Mouse (Mus musculus) liver, adult 2 months (tissue): Measurements from ENCODE around the gene Gm40193. TPM values are rescaled to one million over a fixed set of nuclear protein-coding genes. Genes with fewer than 3 reads are reported as not detected.

ENCODE experiments used
- DNase-seq: peaks from one replicate; pipeline ENCODE4 v3.0.0-alpha.2; 2011; ENCODE audit warnings: low read depth, low spot score; ENCODE audit errors: extremely low read depth
- H3K27ac ChIP-seq: fragments of 200-500 bp; replicated peaks from 2 replicates; pipeline ENCODE4 v1.5.1; 2012; ENCODE audit warnings: low read depth, mild to moderate bottlenecking, control low read depth, inconsistent platforms, low read length; ENCODE audit not compliant: insufficient read depth
- H3K27me3 ChIP-seq: fragments of 200-500 bp; 2 replicates; pipeline ENCODE4 v1.6.1; 2012; ENCODE audit warnings: mild to moderate bottlenecking, moderate library complexity, low read length, inconsistent platforms; ENCODE audit not compliant: control insufficient read depth, insufficient read depth
- H3K36me3 ChIP-seq: fragments of 200-500 bp; 2 replicates; pipeline ENCODE4 v1.6.1; 2012; ENCODE audit warnings: low read length, inconsistent platforms; ENCODE audit not compliant: control insufficient read depth, insufficient read depth
- H3K4me1 ChIP-seq: fragments of 200-500 bp; 2 replicates; pipeline ENCODE4 v1.6.1; 2011; ENCODE audit warnings: low read length; ENCODE audit not compliant: control insufficient read depth, insufficient read depth
- H3K4me3 ChIP-seq: fragments of 200-500 bp; 2 replicates; pipeline ENCODE4 v1.5.1; 2011; ENCODE audit warnings: low read depth, mild to moderate bottlenecking, control low read depth, low read length, moderate library complexity; ENCODE audit not compliant: insufficient read depth
- H3K79me2 ChIP-seq: fragments of 200-500 bp; 2 replicates; pipeline ENCODE4 v1.6.1; 2012; ENCODE audit warnings: inconsistent platforms, mild to moderate bottlenecking, low read length, moderate library complexity; ENCODE audit not compliant: control insufficient read depth, insufficient read depth
- H3K9ac ChIP-seq: fragments of 200-500 bp; 2 replicates; pipeline ENCODE4 v1.6.1; 2012; ENCODE audit warnings: low read depth, mild to moderate bottlenecking, control low read depth, inconsistent platforms, low read length
- CTCF ChIP-seq: fragments of 200-500 bp; IDR thresholded peaks from 2 replicates; pipeline ENCODE4 v1.5.1; 2011; ENCODE audit warnings: low read depth, low read length, control low read depth
- POLR2A ChIP-seq: fragments of 200-500 bp; IDR thresholded peaks from 2 replicates; pipeline ENCODE4 v1.6.1; 2011; ENCODE audit warnings: low read length, control low read depth; ENCODE audit not compliant: insufficient read depth; ENCODE audit errors: extremely low read depth
- WGBS: fragments of 180-500 bp; shearing (Covaris S2); methylation state at CpG from one replicate; pipeline ENCODE4 v1.1.7; 2018; 5-methylcytosine and 5-hydroxymethylcytosine counted together
- polyA plus RNA-seq: library from polyadenylated mRNA; depleted of rRNA; stranded (reverse); fragments of >200 nt; gene quantifications from 2 replicates; pipeline ENCODE4 v1.2.3, GENCODE M21; 2012
- total RNA-seq: library from RNA; depleted of rRNA; stranded (reverse); fragments of >200 nt; gene quantifications from 2 replicates; pipeline ENCODE4 v1.2.3, GENCODE M21; 2014

The Gm40193 gene
- total and polyA plus RNA-seq, 2 experiments: not detected

DNA sequence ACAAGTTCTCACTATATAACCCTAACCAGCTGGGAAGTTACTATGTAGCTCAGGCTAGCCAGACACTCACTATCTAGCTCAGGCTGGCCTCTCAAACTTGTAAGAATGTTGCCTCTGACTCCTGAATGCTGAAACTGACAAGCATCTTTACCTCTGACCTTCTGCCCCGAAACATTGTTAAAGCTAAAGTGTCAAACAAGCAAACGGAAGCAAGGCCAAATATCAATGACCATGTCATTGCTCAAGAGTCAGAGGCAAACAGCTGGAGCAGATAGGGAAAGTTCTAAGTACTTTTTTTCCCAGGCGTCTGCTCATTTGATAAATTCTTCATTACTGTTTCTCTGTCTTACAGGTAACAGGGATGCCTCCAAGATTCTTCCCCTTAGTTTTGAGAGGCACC, 30.7 kb downstream of the Gm40193 start:
- 12% methylated on average over 3 of the region's 3 CpGs for WGBS
- Histone ChIP-seq H3K9ac (no peak overlapping the region), H3K79me2 (no peaks in the 10 kb centered on the region), H3K4me3 (no peak overlapping the region), H3K27me3 (no peaks in the 10 kb centered on the region), H3K27ac (peak overlapping the region; percentile 45; the same call in 1 of the 2 replicates), H3K4me1 (peaks cover 16% of the 10 kb centered on the region), H3K36me3 (no peaks in the 10 kb centered on the region)
- DNase-seq: peak; percentile 85
- TF ChIP-seq POLR2A (no peak), CTCF (no peak)

DNA sequence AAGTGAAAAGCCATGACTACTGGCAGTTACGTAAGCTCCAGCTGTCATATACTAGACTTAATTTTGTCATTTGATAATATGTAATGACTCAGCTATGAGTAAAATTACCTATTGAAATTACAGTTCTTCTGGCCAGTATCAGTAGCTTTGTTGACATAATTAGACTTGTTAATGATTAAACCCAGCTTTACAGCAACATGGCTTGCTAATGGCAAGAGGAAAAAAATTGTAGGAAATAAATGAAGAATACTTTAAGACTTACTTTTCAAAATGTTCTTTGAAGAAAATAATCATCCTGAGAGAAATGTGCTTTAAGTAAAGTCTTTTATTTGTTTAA, 32.3 kb downstream of the Gm40193 start:
- DNase-seq: peak; percentile 58
- TF ChIP-seq POLR2A: no peak
- no peak for TF ChIP-seq CTCF
- peaks cover 14% of the 10 kb centered on the region for H3K4me1 ChIP-seq
- H3K27me3 ChIP-seq: no peaks in the 10 kb centered on the region
- H3K79me2 ChIP-seq: no peaks in the 10 kb centered on the region
- H3K27ac ChIP-seq: no peak overlapping the region
- H3K9ac ChIP-seq: no peak overlapping the region
- WGBS: 90% methylated on average over 1 of the region's 1 CpGs
- no peaks in the 10 kb centered on the region for H3K36me3 ChIP-seq
- H3K4me3 ChIP-seq: no peak overlapping the region

DNA sequence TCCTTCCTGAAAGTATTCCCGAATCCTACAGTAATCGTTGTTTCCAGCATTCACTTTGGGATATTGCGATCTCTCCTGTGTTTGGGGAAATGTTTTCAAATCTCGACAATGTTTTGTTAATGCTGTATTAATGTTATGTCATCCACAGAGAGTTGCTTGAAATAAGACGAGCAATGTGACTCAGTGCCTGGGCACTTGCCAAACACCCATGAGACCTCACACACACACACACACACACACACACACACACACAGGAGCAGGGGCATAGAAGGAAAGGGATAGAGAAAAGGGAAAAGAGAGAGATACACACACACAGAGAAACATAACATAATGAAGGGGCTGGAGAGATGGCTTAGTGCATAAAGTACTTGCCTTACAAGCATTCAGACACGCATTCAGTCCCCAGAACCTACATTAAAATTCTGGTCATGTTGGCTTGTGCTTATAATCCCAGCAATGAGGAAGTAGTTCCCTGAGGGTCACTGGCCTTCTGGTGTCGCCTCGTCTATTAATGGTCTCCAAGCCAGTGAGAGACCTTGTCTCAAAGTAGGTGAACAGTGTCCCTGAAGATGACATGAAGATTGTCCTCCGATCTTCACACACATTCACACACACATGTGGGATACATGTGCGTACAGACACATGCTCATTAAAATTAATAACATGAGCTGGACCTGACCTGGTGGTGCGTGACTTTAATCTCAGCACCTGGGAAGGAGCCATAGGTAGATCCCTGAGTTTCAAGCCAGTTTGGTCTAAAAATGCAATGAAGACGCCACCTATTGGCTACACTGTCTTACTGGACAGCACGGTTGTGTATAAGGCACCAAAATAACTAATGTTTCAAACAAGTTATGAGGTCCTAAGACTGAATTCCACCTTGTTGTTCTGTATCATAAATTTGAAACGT, 32.9 kb downstream of the Gm40193 start:
- H3K9ac ChIP-seq: no peak overlapping the region
- no peak for TF ChIP-seq POLR2A
- peak; percentile 17; the same call in 1 of the 2 replicates for TF ChIP-seq CTCF
- peaks cover 14% of the 10 kb centered on the region for H3K4me1 ChIP-seq
- no peak for DNase-seq
- WGBS: 69% methylated on average over 14 of the region's 14 CpGs
- H3K27me3 ChIP-seq: no peaks in the 10 kb centered on the region
- no peak overlapping the region for H3K4me3 ChIP-seq
- no peaks in the 10 kb centered on the region for H3K79me2 ChIP-seq
- H3K36me3 ChIP-seq: no peaks in the 10 kb centered on the region
- H3K27ac ChIP-seq: no peak overlapping the region

DNA sequence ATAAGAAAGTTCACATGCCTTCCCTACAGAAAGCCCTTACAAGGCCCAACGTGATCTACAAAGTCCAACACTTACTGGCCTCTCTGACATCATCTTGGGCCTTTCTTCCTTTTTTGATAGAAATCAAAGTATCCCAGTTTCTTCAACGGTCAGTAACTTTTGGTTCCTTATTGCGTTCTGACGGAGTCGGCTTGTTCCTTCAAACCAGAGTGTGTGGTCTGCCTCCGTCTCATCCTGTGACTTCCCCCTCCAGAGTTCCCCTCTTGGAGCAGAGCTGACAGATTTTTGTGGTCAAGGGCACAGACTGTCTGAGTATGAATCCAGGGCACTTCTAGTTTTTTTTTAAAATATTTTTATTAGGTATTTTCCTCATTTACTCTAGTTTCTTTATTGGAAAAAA, 43.1 kb downstream of the Gm40193 start:
- TF ChIP-seq CTCF: no peak
- no peak for TF ChIP-seq POLR2A
- DNase-seq: peak; percentile 54
- Histone ChIP-seq H3K4me3 (no peak overlapping the region), H3K79me2 (no peaks in the 10 kb centered on the region), H3K27ac (no peak overlapping the region), H3K27me3 (no peaks in the 10 kb centered on the region), H3K4me1 (no peaks in the 10 kb centered on the region), H3K36me3 (no peaks in the 10 kb centered on the region), H3K9ac (no peak overlapping the region)
- 78% methylated on average over 6 of the region's 6 CpGs for WGBS

DNA sequence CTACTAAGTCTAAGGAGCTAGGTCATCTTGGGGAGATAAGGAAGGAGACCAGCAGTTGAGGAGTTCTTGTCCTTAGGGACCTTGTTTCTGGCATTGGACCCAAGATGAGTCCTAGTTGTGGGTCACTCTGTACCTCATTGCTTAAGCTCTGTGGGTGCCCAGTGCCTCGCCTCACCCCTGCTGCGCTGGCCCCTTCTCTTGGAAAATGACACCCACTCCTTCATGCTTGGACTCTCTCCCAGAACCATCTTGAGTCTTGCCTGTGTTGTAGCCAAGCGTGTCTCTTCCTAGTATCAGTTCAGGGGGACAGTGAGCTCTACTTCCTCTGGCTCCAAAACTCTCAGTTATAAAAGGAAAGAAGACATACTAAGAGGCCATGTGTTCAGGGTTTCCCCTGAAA, 43.6 kb downstream of the Gm40193 start:
- no peak overlapping the region for H3K27ac ChIP-seq
- TF ChIP-seq POLR2A (no peak), CTCF (no peak)
- H3K36me3 ChIP-seq: no peaks in the 10 kb centered on the region
- H3K4me3 ChIP-seq: no peak overlapping the region
- H3K9ac ChIP-seq: no peak overlapping the region
- no peaks in the 10 kb centered on the region for H3K79me2 ChIP-seq
- no peaks in the 10 kb centered on the region for H3K4me1 ChIP-seq
- no peak for DNase-seq
- 91% methylated on average over 3 of the region's 3 CpGs for WGBS
- H3K27me3 ChIP-seq: no peaks in the 10 kb centered on the region

DNA sequence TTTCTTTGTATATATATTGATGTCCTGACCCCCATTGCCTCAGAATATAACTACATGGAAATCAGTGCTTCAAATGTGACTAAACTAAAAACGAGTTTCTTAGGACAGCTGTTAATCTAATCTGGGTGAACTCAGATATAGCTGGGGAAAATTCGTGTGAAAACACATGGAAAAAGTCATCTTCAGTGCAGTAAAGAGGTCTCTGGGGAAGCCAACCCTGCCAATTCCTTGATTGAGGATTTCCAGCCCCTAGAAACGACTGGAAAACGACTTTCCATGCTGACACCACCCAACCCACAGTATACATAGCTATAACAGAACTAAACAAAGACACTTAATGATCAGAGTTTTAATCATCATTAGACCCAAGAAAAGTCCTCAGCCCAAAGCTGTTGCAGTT, 44.9 kb downstream of the Gm40193 start:
- Histone ChIP-seq H3K4me3 (no peak overlapping the region), H3K27me3 (no peaks in the 10 kb centered on the region), H3K9ac (no peak overlapping the region), H3K27ac (no peak overlapping the region), H3K4me1 (no peaks in the 10 kb centered on the region), H3K79me2 (no peaks in the 10 kb centered on the region), H3K36me3 (no peaks in the 10 kb centered on the region)
- WGBS: 65% methylated on average over 4 of the region's 4 CpGs
- no peak for TF ChIP-seq CTCF
- TF ChIP-seq POLR2A: no peak
- DNase-seq: no peak
